In genomic region chr7:110561647-110562046, GRCm38 (mm10) we compare ENCODE assay signal across 16 mouse cellular contexts.
"Had no signal": no experiment of that assay in that cellular context is flagged by ENCODE, and none has a peak within 500 bp of the region (broad histone marks: within the 10 kb centered on the region; RNA-seq: fewer than 3 reads in every experiment).

No protein-coding gene starts in this region.

- H3K4me3 ChIP-seq: neural tube, embryonic 13.5 days; neural tube, embryonic 15.5 days; stomach, embryonic 15.5 days had no signal

- H3K4me1 ChIP-seq: neural tube, embryonic 13.5 days; neural tube, embryonic 15.5 days; stomach, embryonic 15.5 days had no signal

- H3K4me2 ChIP-seq: neural tube, embryonic 13.5 days; neural tube, embryonic 15.5 days; stomach, embryonic 15.5 days had no signal

- H3K9ac ChIP-seq: neural tube, embryonic 13.5 days; neural tube, embryonic 15.5 days; stomach, embryonic 15.5 days had no signal

- H3K27ac ChIP-seq: neural tube, embryonic 13.5 days; neural tube, embryonic 15.5 days; stomach, embryonic 15.5 days; stomach, postnatal 0 days had no signal

- H3K27me3 ChIP-seq: neural tube, embryonic 13.5 days; neural tube, embryonic 15.5 days; stomach, embryonic 15.5 days had no signal

- H3K9me3 ChIP-seq: neural tube, embryonic 13.5 days; neural tube, embryonic 15.5 days; stomach, embryonic 15.5 days had no signal

- DNase-seq: retina, postnatal 1 day; right cerebral cortex, adult 18-20 months; right cerebral cortex, postnatal 14 days; right cerebral cortex, postnatal 25 days; right cerebral cortex, postnatal 4 days; spleen, adult 18-20 months; thymus, adult 18-20 months; thymus, adult 2 months; thymus, postnatal 14 days; thymus, postnatal 25 days; thymus, postnatal 36 days; thymus, postnatal 4 days had no signal

- H3K36me3 ChIP-seq: stomach, embryonic 15.5 days had no signal
